Mouse (Mus musculus) forebrain, embryonic 15.5 days (tissue): ENCODE results near the gene Idh2. TPM values are rescaled to one million over a fixed set of nuclear protein-coding genes. Genes with fewer than 3 reads are reported as not detected.

ENCODE experiments used
- ATAC-seq: fragments of 200-750 bp; cut with Nextera tagmentation; replicated peaks from 2 replicates; pipeline ENCODE4 v1.8.0; 2017; ENCODE audit warnings: mild to moderate bottlenecking, moderate TSS enrichment, moderate library complexity
- H3K27ac ChIP-seq: fragments of 300-500 bp; sonication (generic); replicated peaks from 2 replicates; pipeline ENCODE4 v1.5.1; 2015; ENCODE audit warnings: mild to moderate bottlenecking, inconsistent platforms
- H3K27me3 ChIP-seq: fragments of 300-500 bp; sonication (generic); 2 replicates; pipeline ENCODE4 v1.6.1; 2015; ENCODE audit warnings: inconsistent platforms
- H3K36me3 ChIP-seq: fragments of 300-500 bp; sonication (generic); 2 replicates; pipeline ENCODE4 v1.6.1; 2015; ENCODE audit warnings: mild to moderate bottlenecking, inconsistent platforms
- H3K4me1 ChIP-seq: fragments of 300-500 bp; sonication (generic); 2 replicates; pipeline ENCODE4 v1.6.1; 2015; ENCODE audit warnings: inconsistent platforms
- H3K4me2 ChIP-seq: fragments of 300-500 bp; sonication (generic); replicated peaks from 2 replicates; pipeline ENCODE4 v1.6.1; 2015; ENCODE audit warnings: mild to moderate bottlenecking, inconsistent platforms
- H3K4me3 ChIP-seq: fragments of 300-500 bp; sonication (generic); 2 replicates; pipeline ENCODE4 v1.5.1; 2015; ENCODE audit warnings: mild to moderate bottlenecking, inconsistent platforms
- H3K9ac ChIP-seq: fragments of 300-500 bp; sonication (generic); replicated peaks from 2 replicates; pipeline ENCODE4 v1.6.1; 2015; ENCODE audit warnings: mild to moderate bottlenecking, inconsistent platforms
- H3K9me3 ChIP-seq: fragments of 300-500 bp; sonication (generic); 2 replicates; pipeline ENCODE4 v1.6.1; 2016; ENCODE audit warnings: inconsistent platforms
- WGBS: fragments of 180-500 bp; shearing (Covaris S2); methylation state at CpG from one replicate; pipeline ENCODE4 v1.1.7; 2015; ENCODE audit warnings: mixed read lengths; 5-methylcytosine and 5-hydroxymethylcytosine counted together
- polyA plus RNA-seq: library from polyadenylated mRNA; unstranded; fragments of >200 nt; fragmentation: Nextera tagmentation; extraction: Ambion mirVana; gene quantifications from 2 replicates; pipeline ENCODE4 v1.2.1, GENCODE M21; 2015

The Idh2 gene
- polyA plus RNA-seq, 1 experiment from 2014 or later, result 299 TPM

DNA sequence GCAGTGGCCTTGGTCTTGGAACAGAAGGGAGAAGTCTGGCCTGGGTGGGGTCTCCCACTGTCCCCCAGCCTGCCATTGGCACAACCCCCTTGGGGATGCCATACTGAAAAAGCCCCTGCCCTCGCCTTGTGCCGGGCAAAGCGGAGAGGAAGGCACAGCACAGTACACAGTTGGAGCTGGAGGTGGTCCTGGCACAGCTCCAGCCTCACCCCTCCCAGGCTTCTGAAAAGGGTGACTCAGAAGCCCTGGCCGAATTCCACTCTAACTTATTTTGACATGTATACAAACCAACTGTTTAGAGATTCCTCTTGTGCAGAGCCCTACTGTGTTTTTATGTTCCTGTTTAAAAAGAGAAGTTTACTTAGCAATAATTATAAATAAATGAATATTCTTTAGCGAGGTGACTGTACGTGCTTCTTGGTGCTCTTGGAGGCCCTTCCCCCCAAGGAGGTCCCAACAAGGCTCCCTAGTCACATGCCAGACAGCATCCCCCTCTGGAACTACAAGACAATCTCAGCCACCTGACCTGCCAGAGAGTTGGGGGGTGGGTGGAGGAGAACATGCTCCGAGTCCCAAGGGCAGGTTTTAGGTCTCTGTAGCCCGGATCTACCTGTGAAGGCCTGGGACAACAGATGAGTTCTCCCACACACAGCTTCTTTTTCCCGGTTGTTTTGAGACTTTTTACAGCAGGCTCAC, 22.7 kb downstream of the Idh2 start:
- no peak overlapping the region for H3K4me2 ChIP-seq
- ATAC-seq, result peak; percentile 30; the same call in 1 of the 2 replicates
- H3K4me3 ChIP-seq, result no peak overlapping the region
- H3K9ac ChIP-seq, result no peak overlapping the region
- no peaks in the 10 kb centered on the region for H3K27me3 ChIP-seq
- WGBS, result 44% methylated on average over 9 of the region's 9 CpGs
- no peaks in the 10 kb centered on the region for H3K9me3 ChIP-seq
- H3K27ac ChIP-seq, result peak overlapping the region; percentile 55
- peaks cover 11% of the 10 kb centered on the region for H3K4me1 ChIP-seq
- peaks cover 89% of the 10 kb centered on the region for H3K36me3 ChIP-seq

DNA sequence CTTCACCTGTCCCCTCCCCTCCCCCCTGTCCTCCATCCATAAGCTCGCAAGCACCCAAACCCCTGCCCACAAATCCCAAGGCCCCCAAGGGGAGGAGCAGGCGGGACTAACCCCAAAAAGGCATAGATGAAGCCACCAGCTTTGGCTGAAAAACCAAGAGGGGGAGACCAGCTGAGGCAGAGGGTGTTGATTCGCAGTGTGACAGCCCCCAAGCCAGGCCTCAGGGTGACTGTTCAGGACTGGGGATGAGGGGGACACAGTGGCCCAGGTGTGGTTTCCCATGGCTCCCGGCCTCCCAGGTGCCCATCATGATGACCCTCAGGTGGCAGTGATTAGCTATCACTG, 23.4 kb downstream of the Idh2 start:
- 87% methylated on average over 4 of the region's 4 CpGs for WGBS
- H3K36me3 ChIP-seq, result peaks cover 89% of the 10 kb centered on the region
- no peak for ATAC-seq
- H3K4me1 ChIP-seq, result peaks cover 11% of the 10 kb centered on the region
- H3K4me3 ChIP-seq, result no peak overlapping the region
- H3K9me3 ChIP-seq, result no peaks in the 10 kb centered on the region
- no peaks in the 10 kb centered on the region for H3K27me3 ChIP-seq
- peak overlapping the region; percentile 55 for H3K27ac ChIP-seq
- no peak overlapping the region for H3K9ac ChIP-seq
- H3K4me2 ChIP-seq, result no peak overlapping the region

GRCm38 (mm10) chr7:80091004-80091865, 24.0 kb downstream of the Idh2 start:
- no peak for ATAC-seq
- Histone ChIP-seq H3K4me1 (peaks cover 11% of the 10 kb centered on the region), H3K9me3 (no peaks in the 10 kb centered on the region), H3K9ac (no peak overlapping the region), H3K27ac (no peak overlapping the region), H3K27me3 (no peaks in the 10 kb centered on the region), H3K4me3 (no peak overlapping the region), H3K36me3 (peaks cover 87% of the 10 kb centered on the region), H3K4me2 (no peak overlapping the region)
- WGBS, result 77% methylated on average over 13 of the region's 13 CpGs

- Histone ChIP-seq H3K4me1 (peaks cover 11% of the 10 kb centered on the region), H3K27me3 (no peaks in the 10 kb centered on the region), H3K9me3 (no peaks in the 10 kb centered on the region), H3K27ac (no peak overlapping the region), H3K4me3 (no peak overlapping the region), H3K36me3 (peaks cover 83% of the 10 kb centered on the region), H3K4me2 (no peak overlapping the region), H3K9ac (no peak overlapping the region)
- ATAC-seq, result no peak
- 90% methylated on average over 18 of the region's 18 CpGs for WGBS
Measured at GRCm38 (mm10) chr7:80090191-80091003, 24.8 kb downstream of the Idh2 start.

GRCm38 (mm10) chr7:80088191-80088590, 27.0 kb downstream of the Idh2 start:
- no peak overlapping the region for H3K4me2 ChIP-seq
- no peak for ATAC-seq
- H3K4me3 ChIP-seq, result no peak overlapping the region
- H3K27me3 ChIP-seq, result no peaks in the 10 kb centered on the region
- H3K9ac ChIP-seq, result no peak overlapping the region
- no peak overlapping the region for H3K27ac ChIP-seq
- no peaks in the 10 kb centered on the region for H3K9me3 ChIP-seq
- H3K36me3 ChIP-seq, result peaks cover 62% of the 10 kb centered on the region
- 88% methylated on average over 9 of the region's 9 CpGs for WGBS
- peaks cover 14% of the 10 kb centered on the region for H3K4me1 ChIP-seq

GRCm38 (mm10) chr7:80085970-80086715, 29.0 kb downstream of the Idh2 start:
- Histone ChIP-seq H3K9ac (no peak overlapping the region), H3K36me3 (peaks cover 61% of the 10 kb centered on the region), H3K27me3 (no peaks in the 10 kb centered on the region), H3K4me3 (no peak overlapping the region), H3K9me3 (no peaks in the 10 kb centered on the region), H3K4me1 (0 out of 2 replicates have a peak, but pooled peaks cover 3% of the 10 kb centered on the region), H3K27ac (no peak overlapping the region), H3K4me2 (no peak overlapping the region)
- ATAC-seq, result no peak; the same call in 1 of the 2 replicates
- 87% methylated on average over 33 of the region's 33 CpGs for WGBS

DNA sequence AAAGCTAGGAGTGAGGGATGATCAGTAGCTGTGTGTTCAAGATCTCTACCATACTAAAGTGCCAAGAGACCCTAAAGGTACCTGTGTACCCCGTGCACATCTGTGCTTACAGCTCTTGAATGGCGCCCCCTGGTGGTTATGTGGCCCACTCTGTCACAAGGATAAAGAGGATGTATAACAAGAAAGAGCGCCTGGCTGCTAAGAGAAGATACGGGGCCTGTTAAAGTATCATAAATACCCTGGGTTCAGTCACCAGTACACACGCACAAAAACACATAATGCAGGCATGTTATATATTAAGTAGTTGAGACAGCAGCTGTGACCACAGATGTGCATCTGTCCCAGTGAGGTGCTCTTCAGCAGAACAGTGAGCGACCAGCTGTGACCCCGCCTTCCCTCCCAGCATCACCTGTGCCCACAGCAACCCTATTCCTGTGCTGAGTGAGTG, 30.7 kb downstream of the Idh2 start:
- Histone ChIP-seq H3K9ac (no peak overlapping the region), H3K4me3 (no peak overlapping the region), H3K4me2 (no peak overlapping the region), H3K4me1 (0 out of 2 replicates have a peak, but pooled peaks cover 3% of the 10 kb centered on the region), H3K27me3 (no peaks in the 10 kb centered on the region), H3K9me3 (no peaks in the 10 kb centered on the region), H3K36me3 (peaks cover 46% of the 10 kb centered on the region), H3K27ac (no peak overlapping the region)
- peak; percentile 33; the same call in 1 of the 2 replicates for ATAC-seq
- 56% methylated on average over 7 of the region's 7 CpGs for WGBS

DNA sequence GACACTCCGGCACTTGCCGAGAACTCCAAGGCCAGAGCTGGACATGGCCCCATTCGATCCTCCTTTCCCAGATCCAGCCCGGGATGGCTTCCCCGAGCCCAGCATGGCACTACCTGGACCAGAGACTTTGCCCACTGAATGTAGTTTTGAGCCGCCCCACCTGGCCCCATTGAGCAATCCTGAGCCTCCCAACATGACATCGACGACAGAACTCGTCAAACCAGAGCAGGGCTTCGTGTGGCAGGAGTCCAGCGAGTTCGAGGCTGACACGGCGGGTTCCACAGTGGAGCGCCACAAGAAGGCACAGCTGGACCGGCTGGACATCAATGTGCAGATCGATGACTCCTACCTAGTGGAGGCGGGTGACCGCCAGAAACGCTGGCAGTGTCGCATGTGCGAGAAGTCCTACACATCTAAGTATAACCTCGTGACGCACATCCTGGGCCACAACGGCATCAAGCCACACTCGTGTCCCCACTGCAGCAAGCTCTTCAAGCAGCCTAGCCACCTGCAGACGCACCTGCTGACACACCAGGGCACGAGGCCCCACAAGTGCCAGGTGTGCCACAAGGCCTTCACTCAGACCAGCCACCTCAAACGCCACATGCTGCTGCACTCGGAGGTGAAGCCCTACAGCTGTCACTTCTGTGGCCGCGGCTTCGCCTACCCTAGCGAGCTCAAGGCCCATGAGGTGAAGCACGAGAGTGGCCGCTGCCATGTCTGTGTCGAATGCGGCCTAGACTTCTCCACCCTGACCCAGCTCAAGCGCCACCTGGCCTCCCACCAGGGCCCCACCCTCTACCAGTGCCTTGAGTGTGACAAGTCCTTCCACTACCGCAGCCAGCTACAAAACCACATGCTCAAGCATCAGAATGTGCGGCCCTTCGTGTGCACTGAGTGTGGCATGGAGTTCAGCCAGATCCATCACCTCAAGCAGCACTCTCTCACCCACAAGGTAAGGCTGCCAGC, 33.3 kb downstream of the Idh2 start:
- Histone ChIP-seq H3K4me3 (no peak overlapping the region), H3K4me2 (no peak overlapping the region), H3K4me1 (peaks cover 15% of the 10 kb centered on the region), H3K9ac (no peak overlapping the region), H3K9me3 (no peaks in the 10 kb centered on the region), H3K36me3 (peaks cover 24% of the 10 kb centered on the region), H3K27me3 (no peaks in the 10 kb centered on the region), H3K27ac (no peak overlapping the region)
- ATAC-seq, result no peak
- WGBS, result 94% methylated on average over 42 of the region's 42 CpGs

DNA sequence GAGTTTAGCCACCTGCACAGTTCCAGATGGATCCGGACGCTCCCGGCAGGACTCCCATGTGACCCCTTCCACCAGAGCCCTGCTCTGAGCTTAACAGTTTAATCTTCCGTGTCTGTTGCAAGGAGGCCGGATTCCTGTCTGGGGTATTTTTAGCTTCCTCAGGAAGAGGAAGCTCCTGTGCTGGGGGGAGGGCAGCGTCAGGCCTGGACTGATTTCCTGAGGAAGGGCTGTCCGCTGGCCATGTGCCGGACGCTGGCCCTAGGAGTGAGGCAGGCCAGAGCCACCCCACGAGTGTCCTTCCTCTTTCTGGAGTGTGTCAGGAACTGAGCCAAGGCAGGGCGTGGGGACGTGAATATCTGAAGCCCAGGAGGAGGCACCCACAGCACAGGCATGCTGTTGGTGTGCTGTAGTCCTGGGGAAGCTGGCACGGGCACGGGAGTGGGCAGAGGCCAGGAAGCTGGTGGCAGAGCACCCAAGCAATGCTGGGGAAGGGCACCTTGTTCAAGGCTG, 36.3 kb downstream of the Idh2 start:
- Histone ChIP-seq H3K4me1 (peaks cover 41% of the 10 kb centered on the region), H3K4me3 (no peak overlapping the region), H3K27ac (no peak overlapping the region), H3K27me3 (no peaks in the 10 kb centered on the region), H3K9ac (peak overlapping the region; percentile 8; the same call in 1 of the 2 replicates), H3K4me2 (no peak overlapping the region), H3K9me3 (no peaks in the 10 kb centered on the region), H3K36me3 (peaks cover 16% of the 10 kb centered on the region)
- no peak for ATAC-seq
- 57% methylated on average over 14 of the region's 14 CpGs for WGBS

DNA sequence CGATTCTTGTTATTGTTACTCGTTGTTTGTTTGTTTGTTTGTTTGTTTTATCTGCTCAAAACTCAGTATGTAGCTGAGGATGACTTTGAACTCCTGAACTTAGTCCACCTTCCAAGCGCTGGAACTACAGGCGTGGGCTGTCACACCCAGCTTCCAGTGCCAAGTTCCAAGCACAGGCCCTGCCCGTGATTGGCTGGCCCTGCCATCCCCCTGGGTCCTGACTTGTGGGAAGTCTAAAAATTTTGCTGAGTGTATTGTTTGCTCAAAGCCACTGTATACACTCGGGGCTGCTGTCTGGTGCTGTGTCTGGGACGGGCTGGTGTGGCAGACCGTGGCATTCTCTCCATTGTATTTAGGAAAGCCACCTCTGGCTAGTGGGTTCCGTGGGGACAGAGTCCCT, 37.4 kb downstream of the Idh2 start:
- 0 out of 2 replicates have a peak overlapping the region, but pooled peaks have one; percentile 9 for H3K27ac ChIP-seq
- 75% methylated on average over 9 of the region's 9 CpGs for WGBS
- H3K36me3 ChIP-seq, result peaks cover 10% of the 10 kb centered on the region

More for the DNA sequence above, 37.4 kb downstream of the Idh2 start:
- no peaks in the 10 kb centered on the region for H3K9me3 ChIP-seq
- ATAC-seq, result no peak
- H3K4me3 ChIP-seq, result no peak overlapping the region
- no peak overlapping the region for H3K4me2 ChIP-seq
- no peak overlapping the region for H3K9ac ChIP-seq
- no peaks in the 10 kb centered on the region for H3K27me3 ChIP-seq
- H3K4me1 ChIP-seq, result peaks cover 49% of the 10 kb centered on the region
